Mouse (Mus musculus) CH12.LX (cell line): ENCODE results near the gene Samd11. TPM values are rescaled to one million over a fixed set of nuclear protein-coding genes. Genes with fewer than 3 reads are reported as not detected.

Source experiments
- DNase-seq: peaks from one replicate; pipeline ENCODE4 v3.0.0-alpha.2; 2013; ENCODE audit errors: extremely low read depth
- H3K27ac ChIP-seq: 2 replicates; pipeline ENCODE4 v1.5.1; 2012; ENCODE audit warnings: low read depth, mild to moderate bottlenecking, control low read depth, moderate library complexity; ENCODE audit not compliant: insufficient read depth
- H3K27me3 ChIP-seq: replicated peaks from 2 replicates; pipeline ENCODE3; 2012; ENCODE audit warnings: inconsistent platforms
- H3K36me3 ChIP-seq, 2 experiments: replicated peaks in 1 of 2; 2 replicates each; pipeline versions ENCODE3 to v1.6.1; 2012; ENCODE audit warnings: inconsistent platforms in 1 of 2, low read length in 1 of 2, mild to moderate bottlenecking in 1 of 2, mixed read lengths in 1 of 2, moderate library complexity in 1 of 2; ENCODE audit not compliant: control insufficient read depth in 1 of 2, insufficient read depth in 1 of 2
- H3K4me1 ChIP-seq, 2 experiments: 2 replicates each; pipeline ENCODE4 v1.6.1; 2012; ENCODE audit warnings: inconsistent platforms in 1 of 2, moderate library complexity in 1 of 2; ENCODE audit not compliant: insufficient read depth in 2 of 2, control insufficient read depth in 1 of 2
- H3K4me2 ChIP-seq: 2 replicates; pipeline ENCODE4 v1.6.1; 2012; ENCODE audit warnings: low read depth, mild to moderate bottlenecking, control low read depth; ENCODE audit not compliant: poor library complexity, insufficient read depth, severe bottlenecking
- H3K4me3 ChIP-seq, 3 experiments: fragments of 150-350 bp in 1 of 3; sonication (generic) in 1 of 3; replicated peaks in 1 of 3; 2 replicates each; pipeline versions ENCODE3 to v1.5.1; 2011 to 2012; ENCODE audit warnings: low read depth in 2 of 3, low read length in 2 of 3, mild to moderate bottlenecking in 2 of 3, moderate library complexity in 2 of 3, control low read depth in 1 of 3, improper control_type of control experiment in 1 of 3, inconsistent platforms in 1 of 3, mixed read lengths in 1 of 3; ENCODE audit not compliant: poor library complexity in 1 of 3
- H3K79me2 ChIP-seq: replicated peaks from 2 replicates; pipeline ENCODE4 v1.6.1; 2012; ENCODE audit warnings: mild to moderate bottlenecking, moderate library complexity; ENCODE audit not compliant: control insufficient read depth, poor library complexity, insufficient read depth, severe bottlenecking; ENCODE audit errors: extremely low read depth
- H3K9ac ChIP-seq: 2 replicates; pipeline ENCODE4 v1.6.1; 2012; ENCODE audit warnings: low read depth, mild to moderate bottlenecking, control low read depth, moderate library complexity; ENCODE audit not compliant: insufficient read depth
- H3K9me3 ChIP-seq: replicated peaks from 2 replicates; pipeline ENCODE3; 2012; ENCODE audit warnings: low read length, inconsistent platforms, mixed read lengths
- BHLHE40 ChIP-seq: IDR thresholded peaks from 2 replicates; pipeline ENCODE4 v1.6.1; 2011; ENCODE audit warnings: mild to moderate bottlenecking, low read depth, low read length, improper control_type of control experiment
- CHD1 ChIP-seq: IDR thresholded peaks from 2 replicates; pipeline ENCODE4 v1.6.1; 2012; ENCODE audit warnings: low read depth, low read length, improper control_type of control experiment, inconsistent platforms
- CHD2 ChIP-seq: IDR thresholded peaks from 2 replicates; pipeline ENCODE4 v1.6.1; 2011; ENCODE audit warnings: low read length, improper control_type of control experiment
- CTCF ChIP-seq, 2 experiments: IDR thresholded peaks in 1 of 2; conservative IDR thresholded peaks in 1 of 2; 2 replicates each; pipeline ENCODE4 v1.5.1; 2011 to 2012; ENCODE audit warnings: low read depth in 2 of 2, low read length in 2 of 2, improper control_type of control experiment in 1 of 2, inconsistent platforms in 1 of 2, mild to moderate bottlenecking in 1 of 2, moderate library complexity in 1 of 2
- E2F4 ChIP-seq: IDR thresholded peaks from 2 replicates; pipeline ENCODE4 v1.6.1; 2011; ENCODE audit warnings: low read depth, low read length, improper control_type of control experiment; ENCODE audit not compliant: insufficient replicate concordance
- EP300 ChIP-seq: IDR thresholded peaks from 2 replicates; pipeline ENCODE4 v1.6.1; 2011; ENCODE audit warnings: low read length, improper control_type of control experiment
- ETS1 ChIP-seq: conservative IDR thresholded peaks from 2 replicates; pipeline ENCODE4 v1.6.1; 2012; ENCODE audit warnings: low read depth, mild to moderate bottlenecking, inconsistent platforms, low read length, improper control_type of control experiment, moderate library complexity
- HCFC1 ChIP-seq: IDR thresholded peaks from 2 replicates; pipeline ENCODE4 v1.6.1; 2012; ENCODE audit warnings: low read depth, mild to moderate bottlenecking, inconsistent platforms, low read length, improper control_type of control experiment
- IRF4 ChIP-seq: IDR thresholded peaks from 2 replicates; pipeline ENCODE4 v1.6.1; 2014; ENCODE audit warnings: low read depth, mild to moderate bottlenecking, inconsistent platforms, low read length, improper control_type of control experiment
- KAT2A ChIP-seq: IDR thresholded peaks from 2 replicates; pipeline ENCODE4 v1.6.1; 2012; ENCODE audit warnings: low read length, improper control_type of control experiment, inconsistent platforms; ENCODE audit not compliant: insufficient replicate concordance
- MAX ChIP-seq: IDR thresholded peaks from 2 replicates; pipeline ENCODE4 v1.6.1; 2011; ENCODE audit warnings: low read length, improper control_type of control experiment
- MEF2A ChIP-seq: IDR thresholded peaks from 2 replicates; pipeline ENCODE4 v1.6.1; 2014; ENCODE audit warnings: low read depth, mild to moderate bottlenecking, inconsistent platforms, low read length, improper control_type of control experiment, borderline replicate concordance
- MXI1 ChIP-seq: IDR thresholded peaks from 2 replicates; pipeline ENCODE4 v1.6.1; 2011; ENCODE audit warnings: mild to moderate bottlenecking, low read depth, low read length, improper control_type of control experiment
- MYC ChIP-seq: IDR thresholded peaks from 2 replicates; pipeline ENCODE4 v1.6.1; 2011; ENCODE audit warnings: low read depth, mild to moderate bottlenecking, improper control_type of control experiment, low read length
- NELFE ChIP-seq: IDR thresholded peaks from 2 replicates; pipeline ENCODE4 v1.6.1; 2011; ENCODE audit warnings: low read depth, low read length, improper control_type of control experiment
- NRF1 ChIP-seq: IDR thresholded peaks from 2 replicates; pipeline ENCODE4 v1.6.1; 2014; ENCODE audit warnings: low read depth, mild to moderate bottlenecking, inconsistent platforms, low read length, improper control_type of control experiment, moderate library complexity
- PAX5 ChIP-seq: IDR thresholded peaks from 2 replicates; pipeline ENCODE4 v1.6.1; 2012; ENCODE audit warnings: low read length, inconsistent platforms, mixed read lengths
- POLR2AphosphoS2 ChIP-seq: IDR thresholded peaks from 2 replicates; pipeline ENCODE4 v1.6.1; 2011; ENCODE audit warnings: low read depth, low read length, improper control_type of control experiment
- RCOR1 ChIP-seq: conservative IDR thresholded peaks from 2 replicates; pipeline ENCODE4 v1.6.1; 2012; ENCODE audit warnings: low read depth, mild to moderate bottlenecking, inconsistent platforms, low read length, improper control_type of control experiment
- SIN3A ChIP-seq: IDR thresholded peaks from 2 replicates; pipeline ENCODE4 v1.6.1; 2012; ENCODE audit warnings: low read length, improper control_type of control experiment, inconsistent platforms
- SMC3 ChIP-seq: IDR thresholded peaks from 2 replicates; pipeline ENCODE4 v1.6.1; 2011; ENCODE audit warnings: low read depth, low read length, improper control_type of control experiment
- TBP ChIP-seq: conservative IDR thresholded peaks from 2 replicates; pipeline ENCODE4 v1.6.1; 2011; ENCODE audit warnings: low read depth, low read length, improper control_type of control experiment
- TCF12 ChIP-seq: IDR thresholded peaks from 2 replicates; pipeline ENCODE4 v1.6.1; 2014; ENCODE audit warnings: low read depth, mild to moderate bottlenecking, inconsistent platforms, low read length, improper control_type of control experiment
- UBTF ChIP-seq: IDR thresholded peaks from 2 replicates; pipeline ENCODE4 v1.6.1; 2012; ENCODE audit warnings: low read depth, mild to moderate bottlenecking, inconsistent platforms, low read length, improper control_type of control experiment, moderate library complexity
- USF1 ChIP-seq: IDR thresholded peaks from 2 replicates; pipeline ENCODE4 v1.6.1; 2014; ENCODE audit warnings: low read depth, mild to moderate bottlenecking, inconsistent platforms, low read length, improper control_type of control experiment
- USF2 ChIP-seq: conservative IDR thresholded peaks from 2 replicates; pipeline ENCODE4 v1.6.1; 2011; ENCODE audit warnings: low read depth, low read length, improper control_type of control experiment
- ZC3H11A ChIP-seq: IDR thresholded peaks from 2 replicates; pipeline ENCODE4 v1.6.1; 2012; ENCODE audit warnings: low read depth, mild to moderate bottlenecking, inconsistent platforms, low read length, improper control_type of control experiment
- ZKSCAN1 ChIP-seq: IDR thresholded peaks from 2 replicates; pipeline ENCODE4 v1.6.1; 2012; ENCODE audit warnings: low read depth, inconsistent platforms, low read length, improper control_type of control experiment, borderline replicate concordance
- ZMIZ1 ChIP-seq: IDR thresholded peaks from 2 replicates; pipeline ENCODE4 v1.6.1; 2012; ENCODE audit warnings: low read depth, mild to moderate bottlenecking, inconsistent platforms, low read length, improper control_type of control experiment
- ZNF384 ChIP-seq: IDR thresholded peaks from 2 replicates; pipeline ENCODE4 v1.6.1; 2012; ENCODE audit warnings: low read depth, low read length, improper control_type of control experiment, inconsistent platforms
- dilution Hi-C: fragments of 300-500 bp; cut with MboI; formaldehyde crosslinking; loops from 2 replicates; pipeline ENCODE4 v1.14.3; 2020; ENCODE audit warnings: low sequenced_read_pairs; ENCODE audit not compliant: extremely low pct_unique_long_range_greater_than_20kb, extremely low pct_ligation_motif_present
- in situ Hi-C: fragments of 300-500 bp; cut with MboI; formaldehyde crosslinking; loops from 3 replicates; pipeline ENCODE4 v1.14.3; 2019; ENCODE audit warnings: low sequenced_read_pairs, low pct_ligation_motif_present, low pct_unique_long_range_greater_than_20kb, mixed read lengths
- polyA plus RNA-seq: library from polyadenylated mRNA; unstranded; fragments of >175 nt; gene quantifications from 2 replicates; pipeline ENCODE4 v1.2.1, GENCODE M21; 2012; ENCODE audit warnings: low read depth; ENCODE audit not compliant: insufficient read length
- total RNA-seq, 2 experiments: library from RNA; depleted of rRNA; stranded (reverse); fragments of 300-350 nt in 1 of 2; fragments of >200 nt in 1 of 2; gene quantifications; 2 replicates each; pipeline ENCODE4 v1.2.3; 2012 to 2014

Gene Samd11
- total and polyA plus RNA-seq, 3 experiments = 0.47 to 3.5 TPM; not detected in 1

GRCm38 (mm10) chr4:156236651-156237447 lies 18.6 kb downstream of the Samd11 start:
- H3K27me3 ChIP-seq = no peaks in the 10 kb centered on the region
- peak overlapping the region; percentile 79 for H3K27ac ChIP-seq
- in situ Hi-C loops (no loop called here), dilution Hi-C loops (no loop called here)
- peak overlapping the region; percentile 37 to 88 (median 85) for H3K4me3 ChIP-seq
- TF ChIP-seq SIN3A = 0 out of 2 replicates have a peak, but pooled peaks have one; percentile 50
- TF ChIP-seq NRF1 = no peak
- H3K9ac ChIP-seq = no peak overlapping the region
- H3K4me1 ChIP-seq = peaks cover 8 to 32% of the 10 kb centered on the region in 2 experiments
- no peaks in the 10 kb centered on the region for H3K9me3 ChIP-seq
- H3K4me2 ChIP-seq = peak overlapping the region; percentile 14
- H3K36me3 ChIP-seq = peaks cover 58 to 70% of the 10 kb centered on the region in 2 experiments
- peak; percentile 40 for DNase-seq
- H3K79me2 ChIP-seq = peaks cover 33% of the 10 kb centered on the region

- H3K9me3 ChIP-seq = no peaks in the 10 kb centered on the region
- H3K27me3 ChIP-seq = no peaks in the 10 kb centered on the region
- H3K4me2 ChIP-seq = peak within 1 kb of the TSS; percentile 75
- peak within 1 kb of the TSS; percentile 79 for H3K27ac ChIP-seq
- peak within 1 kb of the TSS; percentile 67 to 88 (median 85) for H3K4me3 ChIP-seq
- peaks cover 58 to 70% of the 10 kb centered on the region in 2 experiments for H3K36me3 ChIP-seq
- in situ Hi-C loops = no loop called here
- H3K79me2 ChIP-seq = peaks cover 33% of the 10 kb centered on the region
- peak; percentile 88 for DNase-seq
- peak within 1 kb of the TSS; percentile 85 for H3K9ac ChIP-seq
- peaks cover 8 to 32% of the 10 kb centered on the region in 2 experiments for H3K4me1 ChIP-seq
- dilution Hi-C loops = no loop called here
- TF ChIP-seq NRF1 (peak; percentile 58), SIN3A (peak; percentile 90), EP300 (no peak), ZMIZ1 (peak; percentile 66), MAX (peak; percentile 87), ZNF384 (no peak), USF1 (no peak), POLR2AphosphoS2 (peak; percentile 56; the same call in 1 of the 2 replicates), NELFE (peak; percentile 84), MEF2A (no peak), CTCF (conservative IDR thresholded peaks at IDR 0.05 in 1 of 2, IDR thresholded peaks at IDR 0.05 in 1 of 2; ENCODE audit: low read depth in 2 of 2, low read length in 2 of 2) (no peak), IRF4 (no peak; the same call in 1 of the 2 replicates), MXI1 (peak; percentile 97), KAT2A (peak; percentile 81; the same call in 1 of the 2 replicates), PAX5 (no peak), TBP (no peak), CHD1 (no peak), RCOR1 (no peak), E2F4 (no peak), ZKSCAN1 (no peak), ETS1 (no peak), USF2 (no peak), HCFC1 (peak; percentile 86), SMC3 (no peak), TCF12 (peak; percentile 88), BHLHE40 (peak; percentile 71), ZC3H11A (no peak), CHD2 (no peak), UBTF (peak; percentile 67; the same call in 1 of the 2 replicates), MYC (peak; percentile 78)
Measured at GRCm38 (mm10) chr4:156235808-156236533, 19.5 kb downstream of the Samd11 start, which contains the start of gene Noc2l. Gene Noc2l (plus strand): TSS chr4:156236010.
